Mouse (Mus musculus): ENCODE measurements at regions not wholly inside any gene's neighbourhood (a gene's known extent, or its start where the extent isn't known, plus 50 kb on each side); places are given as distances from the start of the nearest gene placed in this dataset.
"Not testable (repeated sequence)": the region's sequence is repeated elsewhere in the genome, so short reads cannot be mapped to it uniquely, and the experiment has no call there.

DNA sequence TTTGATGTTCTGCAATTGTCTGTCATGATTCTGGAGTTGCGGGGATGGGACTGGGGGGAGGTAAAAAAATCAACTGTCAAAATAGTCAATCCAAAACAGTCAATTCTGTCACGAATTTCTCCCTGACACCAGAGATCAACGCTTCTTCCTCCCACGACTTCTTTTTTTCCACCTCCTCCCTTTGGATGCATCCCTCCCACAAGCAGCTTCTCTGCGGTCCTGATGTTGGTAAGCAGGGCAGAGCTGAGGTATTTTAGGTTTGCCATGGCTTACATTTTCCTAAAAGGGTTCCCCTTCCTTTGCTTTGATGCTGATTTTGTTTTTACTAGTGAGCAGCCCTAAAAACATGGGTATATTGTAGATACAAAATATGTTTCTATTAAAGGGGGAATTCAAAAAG lies 209.7 kb downstream of the Cd47 start:
- DNase-seq (ENCODE audit: low spot score), result no peak

DNA sequence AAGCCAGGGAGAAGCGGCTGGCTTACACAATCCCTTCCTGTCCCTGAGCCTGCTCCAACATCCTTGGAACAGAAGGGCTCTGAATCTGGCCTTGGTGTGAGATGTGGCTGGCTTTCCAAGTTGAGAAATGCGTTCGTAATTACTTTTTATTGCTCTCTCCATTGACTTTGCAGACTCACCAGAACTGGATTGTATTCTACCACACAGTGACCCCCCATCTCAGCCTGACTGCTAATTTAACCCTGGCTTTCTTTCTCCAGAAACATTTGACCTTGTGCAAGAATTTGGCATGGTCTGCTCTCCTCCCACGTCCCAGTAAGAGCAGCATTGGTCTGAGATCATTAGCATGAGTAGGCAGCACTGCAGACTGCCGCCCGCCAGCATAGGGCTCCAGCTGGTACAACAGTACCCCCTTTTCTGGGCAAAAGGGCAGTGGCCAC lies 210.2 kb downstream of the Cd47 start:
- DNase-seq (ENCODE audit: low spot score), result no peak

DNA sequence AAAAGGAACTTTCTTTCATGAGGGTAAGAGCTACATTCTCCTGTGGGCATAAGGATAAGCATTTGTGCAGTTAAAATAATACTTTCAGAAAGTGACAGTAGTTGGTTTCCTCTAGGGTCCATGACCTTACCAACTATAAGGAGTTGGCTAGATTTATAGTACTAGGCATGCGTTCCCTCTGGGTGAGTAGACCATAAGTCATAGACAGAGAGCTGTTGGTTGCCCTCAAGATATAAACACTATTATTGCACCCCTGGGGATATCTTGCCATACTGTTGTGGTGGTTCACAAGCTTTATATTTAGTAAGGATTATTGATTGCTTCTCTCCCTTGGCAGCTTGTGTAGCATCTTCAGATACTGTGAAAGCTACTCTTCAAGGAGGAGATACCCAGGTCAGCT lies 223.6 kb downstream of the Cd47 start:
- no peak for DNase-seq (ENCODE audit: low spot score)

DNA sequence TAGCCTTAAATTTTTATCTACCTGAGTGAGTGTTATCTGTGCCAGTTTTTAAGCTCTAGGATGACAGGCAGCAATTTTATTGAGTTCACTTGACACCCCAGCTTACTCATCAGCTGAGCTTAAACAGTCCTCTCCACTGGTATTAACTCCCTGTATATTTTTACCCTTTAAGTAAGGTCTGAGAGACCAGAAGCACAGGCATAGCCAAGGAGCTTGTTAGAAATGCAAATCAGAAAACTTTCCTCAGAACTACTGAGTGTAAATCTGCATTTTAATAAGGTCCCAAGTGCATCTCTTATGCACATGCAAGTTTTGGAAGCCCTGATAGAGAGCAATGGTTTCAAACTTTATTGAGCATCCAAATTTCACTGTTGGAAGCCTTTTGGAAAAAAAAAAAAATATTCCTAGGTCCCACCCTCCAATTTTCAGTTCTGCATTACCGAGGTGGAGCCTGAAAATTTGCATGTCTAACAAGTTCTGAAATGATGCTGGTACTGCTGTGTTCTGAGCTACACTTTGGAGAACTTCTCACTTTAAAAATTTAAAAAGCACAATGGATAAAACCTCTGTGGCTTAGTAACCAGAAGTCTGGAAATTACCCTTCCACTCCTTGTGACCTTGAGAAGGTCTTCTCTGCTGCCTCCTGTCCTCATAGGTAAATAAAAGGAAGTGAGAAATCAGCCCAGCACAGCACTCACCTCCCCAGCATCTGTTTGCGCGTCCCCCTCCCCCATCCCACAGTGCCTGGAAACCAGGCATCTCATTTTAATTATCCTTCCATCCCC lies 226.0 kb downstream of the Cd47 start:
- no peak for DNase-seq (ENCODE audit: low spot score)

DNA sequence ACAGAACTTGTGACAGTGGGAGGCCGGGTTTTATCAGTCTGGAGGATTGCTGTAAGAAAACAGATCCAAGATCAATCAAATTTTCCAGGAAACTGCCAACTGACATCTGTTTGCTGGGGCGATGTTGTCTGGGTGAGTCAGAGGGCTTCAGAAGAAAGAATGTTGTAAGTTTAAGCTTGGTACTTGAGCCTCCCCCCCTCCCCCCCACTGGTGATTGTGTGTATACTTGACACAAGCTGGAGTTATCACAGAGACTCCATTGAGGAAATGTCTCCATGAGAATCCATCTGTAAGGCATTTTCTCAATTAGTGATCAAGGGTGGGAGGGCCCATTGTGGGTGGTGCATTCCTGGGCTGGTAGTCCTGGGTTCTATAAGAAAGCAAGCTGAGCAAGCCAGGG lies 226.9 kb downstream of the Cd47 start:
- DNase-seq (ENCODE audit: low spot score), result peak; percentile 55

DNA sequence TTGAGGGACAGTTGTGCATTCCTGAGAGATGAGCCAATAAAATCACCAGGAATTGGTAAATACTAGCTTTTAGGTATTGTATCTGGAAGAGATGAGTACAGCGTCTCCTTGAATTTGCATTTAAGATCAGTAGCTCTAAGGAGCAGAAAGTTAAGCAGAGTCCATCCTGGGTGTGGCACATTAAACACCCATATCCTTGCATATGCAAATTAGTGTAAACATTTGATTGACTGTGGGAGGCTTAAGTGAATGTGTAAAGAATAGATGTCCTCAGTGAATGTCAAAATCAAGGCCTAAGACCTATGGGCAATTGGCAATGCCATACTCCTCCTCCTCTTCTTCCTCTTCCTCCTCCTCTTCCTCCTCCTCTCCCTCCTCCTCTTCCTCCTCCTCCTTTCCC lies 229.4 kb downstream of the Cd47 start:
- no peak for DNase-seq (ENCODE audit: low spot score)

DNA sequence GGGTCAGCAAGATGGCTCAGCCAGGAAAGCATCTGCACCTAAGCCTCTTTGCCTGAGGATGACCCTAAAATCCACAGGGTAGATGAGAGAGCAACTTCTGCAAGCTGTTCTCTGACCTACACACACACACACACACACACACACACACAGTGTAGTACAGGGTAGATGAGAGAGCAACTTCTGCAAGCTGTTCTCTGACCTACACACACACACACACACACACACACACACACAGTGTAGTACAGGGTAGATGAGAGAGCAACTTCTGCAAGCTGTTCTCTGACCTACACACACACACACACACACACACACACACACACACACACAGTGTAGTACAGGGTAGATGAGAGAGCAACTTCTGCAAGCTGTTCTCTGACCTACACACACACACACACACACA lies 230.0 kb downstream of the Cd47 start:
- DNase-seq (ENCODE audit: low spot score), result not testable (repeated sequence)

DNA sequence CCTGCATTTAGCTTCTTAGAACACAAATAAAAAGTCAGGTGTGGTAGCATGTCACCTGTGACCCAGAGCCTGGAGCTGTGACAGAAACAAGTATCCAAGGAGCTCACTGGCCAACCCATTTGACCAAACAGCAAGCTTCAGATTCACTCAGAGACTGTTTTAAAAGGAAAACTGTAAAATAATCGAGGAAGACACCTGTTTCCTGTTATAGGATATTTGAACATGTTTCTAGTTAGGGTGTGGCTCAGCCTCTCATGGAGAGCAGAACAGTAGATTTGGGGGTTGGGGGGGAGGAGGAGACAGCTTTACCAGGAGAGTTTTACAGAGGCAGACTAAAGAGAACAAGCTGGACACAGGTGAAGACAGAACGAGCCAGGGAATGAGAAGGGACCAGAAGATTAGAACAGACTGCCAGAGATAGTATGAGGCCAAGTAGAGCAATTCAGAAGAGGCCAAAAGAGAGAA lies 230.6 kb downstream of the Cd47 start:
- no peak for DNase-seq (ENCODE audit: low spot score)

DNA sequence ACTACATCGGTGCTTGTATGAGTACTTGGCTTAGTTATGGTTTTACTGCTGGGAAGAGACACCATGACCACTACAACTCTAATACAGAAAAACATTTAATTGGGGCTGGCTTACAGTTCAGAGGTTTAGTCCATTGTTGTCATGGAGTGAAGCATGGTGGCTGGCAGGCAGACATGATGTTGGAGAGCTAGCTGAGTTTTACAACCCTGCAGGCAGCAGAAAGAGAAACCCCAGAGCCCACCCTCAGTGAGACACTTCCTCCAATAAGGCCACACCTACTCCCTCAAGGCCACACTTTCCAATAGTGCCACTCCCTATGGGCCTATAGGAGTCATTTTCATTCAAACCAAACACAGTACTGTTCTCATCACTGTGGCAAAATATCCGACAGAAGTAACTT lies 232.5 kb downstream of the Cd47 start:
- DNase-seq (ENCODE audit: low spot score), result no peak

DNA sequence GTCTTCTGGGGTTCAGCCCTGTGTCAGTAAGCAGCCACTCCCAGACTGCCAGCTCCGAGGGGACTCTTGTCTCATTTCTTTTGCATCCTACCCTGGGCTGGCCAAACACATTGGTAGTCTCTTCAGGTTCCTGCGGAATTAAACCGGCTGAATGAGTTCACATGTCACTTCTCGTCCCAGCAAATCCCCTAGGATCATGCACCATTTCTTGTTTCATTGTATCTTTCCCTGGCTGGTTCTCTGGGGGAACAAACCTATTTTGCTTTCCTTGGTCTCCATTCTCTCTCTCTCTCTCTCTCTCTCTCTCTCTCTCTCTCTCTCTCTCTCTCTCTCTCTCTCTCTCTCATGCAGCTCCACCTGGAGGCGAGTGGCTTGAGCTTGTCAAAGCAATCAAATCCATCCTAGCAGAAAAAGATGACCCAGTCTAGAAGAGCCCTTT lies 236.0 kb downstream of the Cd47 start:
- DNase-seq (ENCODE audit: low spot score), result no peak

DNA sequence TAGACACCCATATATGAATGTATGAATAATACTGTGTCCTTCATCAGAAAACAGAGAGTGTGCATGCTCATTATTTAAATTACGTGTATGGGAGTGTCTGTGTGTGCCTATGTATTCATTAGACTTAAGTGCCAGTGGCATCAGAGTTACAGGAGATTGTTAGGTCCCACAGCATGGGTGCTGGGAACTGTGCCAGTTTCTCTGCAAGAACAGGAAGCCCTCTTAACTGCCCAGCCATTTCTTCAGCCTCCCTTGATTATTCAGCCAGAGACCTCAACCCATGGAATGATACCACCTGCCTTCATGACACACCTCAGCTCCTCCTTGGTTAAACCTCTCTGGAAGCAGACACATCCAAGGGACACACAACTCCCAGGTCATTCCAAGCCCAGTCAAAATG lies 243.8 kb downstream of the Cd47 start:
- DNase-seq (ENCODE audit: low spot score), result no peak

DNA sequence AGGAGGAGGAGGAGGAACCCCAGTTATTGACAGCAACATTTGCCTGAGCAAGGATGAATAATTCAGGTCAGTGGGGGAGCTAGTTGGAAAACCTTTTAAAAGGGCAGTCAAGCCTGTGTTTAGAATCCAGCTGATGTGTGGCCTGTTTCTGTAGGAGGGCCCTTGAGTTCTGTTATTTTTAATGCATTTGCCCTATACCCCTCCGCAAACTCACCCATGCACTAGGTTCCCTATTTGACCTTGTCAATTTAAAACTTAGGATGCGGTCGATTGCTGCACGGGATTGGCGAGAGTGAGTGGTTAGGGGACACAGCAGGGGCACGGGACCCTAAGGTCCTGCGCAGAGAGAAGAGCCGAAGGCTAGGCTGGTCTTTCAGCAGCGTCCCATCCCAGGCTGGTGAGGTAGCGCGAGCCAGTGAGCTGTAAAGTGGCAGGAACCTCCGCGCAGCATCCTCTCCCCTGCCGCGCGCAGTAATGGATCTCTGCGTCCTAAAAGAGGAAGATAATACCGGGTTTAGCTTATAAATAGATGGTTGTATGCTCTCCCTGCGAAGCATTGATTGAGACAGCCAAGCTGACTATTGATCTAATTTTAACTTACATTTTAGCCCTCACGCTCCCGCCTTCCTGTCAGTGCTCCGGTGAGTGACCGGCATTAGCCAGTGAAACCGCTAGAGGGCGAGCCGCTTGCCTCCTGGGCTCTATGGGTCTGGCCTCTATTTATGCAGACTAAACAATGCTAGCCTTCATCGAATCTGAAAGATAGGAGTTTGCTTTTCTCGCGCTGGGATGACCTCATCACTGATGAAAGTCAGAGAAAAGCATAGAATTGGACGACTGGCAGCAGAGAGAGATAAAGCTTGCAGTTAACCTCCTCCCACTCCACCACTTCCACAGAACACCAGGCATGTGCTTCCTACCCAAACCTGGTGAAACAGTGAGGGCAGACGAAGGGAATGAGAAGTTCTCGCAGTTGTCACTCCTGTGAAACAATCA lies 245.5 kb downstream of the Cd47 start:
- peak; percentile 90 for DNase-seq (ENCODE audit: low spot score)

DNA sequence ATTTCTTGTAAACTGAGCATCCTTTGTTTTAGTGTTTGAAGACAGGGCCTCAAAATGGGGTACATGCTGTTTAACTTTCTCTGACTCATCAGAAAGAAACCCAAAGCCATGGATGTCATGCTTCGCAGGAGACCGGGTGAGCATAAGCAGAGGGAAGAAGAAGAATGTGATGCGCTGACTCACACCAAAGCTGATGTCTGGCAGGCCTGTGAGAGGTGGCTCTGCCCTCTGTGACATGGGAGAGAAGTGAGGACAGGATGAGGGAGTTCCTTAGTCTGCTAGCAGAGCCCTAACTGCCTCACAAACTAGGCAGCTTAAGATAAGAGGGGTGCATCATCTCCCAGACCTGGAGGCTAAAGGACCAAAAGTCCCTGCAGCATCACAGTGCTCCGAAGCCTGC lies 263.2 kb downstream of the Cd47 start:
- no peak for DNase-seq (ENCODE audit: low spot score)

DNA sequence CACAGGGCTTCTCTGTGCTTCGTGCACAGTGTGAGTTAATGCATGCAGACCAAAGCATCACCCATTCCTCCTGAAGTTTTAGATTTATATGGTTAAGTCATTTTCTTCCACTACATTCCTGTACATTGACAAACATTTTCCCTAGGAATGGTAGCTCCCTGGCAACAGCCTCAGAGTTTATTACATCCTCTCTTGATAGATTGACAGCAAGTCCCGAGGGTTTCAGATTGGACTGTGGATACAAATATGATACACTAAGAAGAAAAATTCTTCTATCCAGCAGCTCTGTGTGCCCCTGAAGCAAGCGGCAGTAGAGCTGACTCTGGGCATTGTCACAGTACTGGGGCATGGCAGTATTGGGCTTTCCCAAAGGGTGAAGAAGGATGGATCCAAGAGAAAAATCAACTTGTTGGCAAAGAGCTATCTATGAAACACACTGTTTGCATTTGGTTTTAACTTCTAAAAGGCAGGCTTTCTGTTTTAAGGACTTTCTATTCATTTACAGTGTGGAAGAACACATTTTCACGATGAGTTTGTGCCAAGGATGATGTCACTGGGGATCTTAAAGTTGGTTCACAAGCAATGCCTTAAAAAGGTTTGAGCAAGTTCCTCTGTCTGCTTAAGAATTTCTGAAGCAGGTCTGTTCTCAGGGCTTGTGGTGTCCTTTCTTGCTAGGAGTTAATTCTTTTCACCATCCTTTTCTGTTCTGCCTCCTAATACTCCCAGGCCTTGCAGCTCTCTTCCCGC lies 265.2 kb downstream of the Cd47 start:
- no peak for DNase-seq (ENCODE audit: low spot score)

DNA sequence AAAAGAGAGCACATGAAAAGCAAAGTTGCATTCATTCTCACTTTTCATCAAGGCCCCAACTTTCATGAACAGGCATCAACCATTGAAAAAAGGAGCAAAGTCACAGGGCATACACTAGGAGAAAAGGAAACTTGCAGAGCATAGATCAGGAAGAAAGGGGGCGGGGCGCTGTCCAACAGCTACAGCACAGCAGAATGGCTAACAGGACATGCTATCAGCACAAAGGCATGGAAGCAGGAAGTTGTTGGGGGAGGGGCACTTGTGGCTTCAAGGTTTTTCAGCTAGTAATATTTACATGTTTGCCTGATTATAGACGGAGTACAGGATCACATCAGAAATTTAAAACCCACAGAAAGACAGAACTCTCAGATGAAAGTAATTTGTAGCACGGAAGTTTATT lies 268.7 kb downstream of the Cd47 start:
- DNase-seq (ENCODE audit: low spot score), result peak; percentile 65

DNA sequence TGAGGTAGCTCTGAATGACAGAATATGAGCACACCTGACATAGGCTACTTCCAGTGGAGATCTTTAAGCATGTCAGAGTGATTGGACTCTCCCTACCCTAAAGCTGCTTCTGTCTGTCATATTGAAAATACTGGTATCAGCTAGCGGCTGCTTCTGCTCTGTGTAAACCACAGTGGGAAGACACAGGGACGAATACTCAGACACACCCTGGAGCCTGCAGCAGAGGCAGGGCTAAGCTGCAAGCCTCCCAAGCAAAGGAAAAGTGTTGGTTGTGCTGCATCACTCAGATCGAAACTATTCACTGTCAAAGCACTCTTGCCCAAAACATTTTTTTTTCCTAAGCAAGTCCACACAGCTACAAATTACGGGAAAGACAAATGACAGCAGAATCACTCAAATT lies 270.4 kb downstream of the Cd47 start:
- DNase-seq (ENCODE audit: low spot score), result no peak

DNA sequence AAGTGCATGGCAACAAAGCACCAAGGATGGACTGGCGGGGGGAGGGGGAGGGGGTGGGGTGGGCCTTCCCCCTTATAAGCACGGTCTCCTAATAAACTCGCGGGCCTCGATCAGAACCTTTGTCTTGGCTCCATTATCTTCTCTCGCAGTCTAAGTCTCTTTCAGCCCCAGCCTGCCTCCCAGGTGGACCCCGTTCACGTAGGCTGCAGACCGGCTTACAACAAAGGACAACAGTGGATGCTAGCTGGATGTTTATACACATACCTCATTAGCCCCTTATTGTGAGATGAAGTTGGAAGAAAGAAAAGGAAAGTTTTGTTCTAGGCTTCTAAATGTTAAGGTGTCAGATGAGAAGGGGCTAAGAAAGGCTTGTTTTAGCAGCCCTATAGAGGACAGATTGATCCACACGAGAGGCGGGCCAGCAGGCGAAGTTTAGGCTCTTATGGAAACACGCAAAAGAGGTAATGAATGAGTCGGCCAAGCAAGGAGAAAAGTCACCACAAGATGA lies 272.6 kb downstream of the Cd47 start:
- peak; percentile 13 for DNase-seq (ENCODE audit: low spot score)

DNA sequence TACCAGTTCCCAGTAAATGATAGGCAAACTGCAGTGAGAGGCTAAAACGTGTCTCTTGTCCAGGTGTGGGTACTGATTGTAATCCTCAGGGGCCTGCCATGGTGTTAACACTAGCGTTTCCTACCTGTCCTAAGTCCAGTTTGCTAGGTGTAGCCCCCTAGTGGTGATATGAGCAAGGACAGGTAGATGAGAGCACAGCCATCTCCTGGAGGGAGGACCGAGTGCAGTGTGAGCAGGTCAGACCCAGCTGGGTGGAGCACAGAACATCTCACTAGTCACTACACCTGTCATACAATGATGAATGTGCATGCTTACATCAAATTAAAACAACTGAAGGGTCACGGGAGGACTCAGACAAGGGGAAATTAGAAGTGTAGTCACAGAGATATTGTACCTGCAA lies 273.6 kb downstream of the Cd47 start:
- DNase-seq (ENCODE audit: low spot score), result no peak

DNA sequence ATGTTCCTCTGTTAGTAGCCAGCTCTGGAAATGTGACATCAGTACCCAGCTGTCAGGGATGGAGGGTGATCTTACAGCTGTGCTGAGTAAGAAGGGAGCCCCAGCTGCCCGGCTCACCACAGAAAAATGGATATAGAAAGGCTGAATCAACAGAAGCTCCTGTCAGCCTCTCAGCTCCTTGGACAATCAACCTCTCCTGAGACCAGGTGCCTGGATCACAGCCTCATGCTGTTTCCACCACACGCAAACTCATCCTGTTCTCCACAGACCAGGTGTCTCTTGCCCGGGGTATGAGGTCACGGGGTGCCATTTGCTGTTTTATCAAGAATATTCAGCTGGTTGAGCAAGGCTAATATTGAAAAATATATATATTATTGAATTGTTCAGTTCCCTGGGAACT lies 275.3 kb downstream of the Cd47 start:
- no peak for DNase-seq (ENCODE audit: low spot score)

DNA sequence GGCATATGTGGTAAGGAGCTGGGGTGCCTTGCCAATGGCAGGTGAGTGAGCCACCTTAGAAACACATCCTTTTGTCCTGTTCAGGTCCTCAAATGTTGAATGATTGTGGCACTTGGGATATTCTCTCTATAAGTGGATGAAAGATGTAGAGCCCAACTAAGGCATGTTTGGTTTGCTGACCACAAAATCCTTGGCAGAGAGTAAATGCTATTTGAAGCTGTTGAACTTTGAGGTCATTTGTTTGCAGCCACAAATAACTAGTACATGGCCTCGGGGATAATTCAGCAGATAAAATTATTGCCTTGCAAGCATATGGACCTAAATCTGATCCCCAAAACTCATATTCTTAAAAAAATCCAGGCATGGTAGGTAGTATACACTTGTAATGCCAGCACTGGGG lies 281.2 kb downstream of the Cd47 start:
- no peak for DNase-seq (ENCODE audit: low spot score)

DNA sequence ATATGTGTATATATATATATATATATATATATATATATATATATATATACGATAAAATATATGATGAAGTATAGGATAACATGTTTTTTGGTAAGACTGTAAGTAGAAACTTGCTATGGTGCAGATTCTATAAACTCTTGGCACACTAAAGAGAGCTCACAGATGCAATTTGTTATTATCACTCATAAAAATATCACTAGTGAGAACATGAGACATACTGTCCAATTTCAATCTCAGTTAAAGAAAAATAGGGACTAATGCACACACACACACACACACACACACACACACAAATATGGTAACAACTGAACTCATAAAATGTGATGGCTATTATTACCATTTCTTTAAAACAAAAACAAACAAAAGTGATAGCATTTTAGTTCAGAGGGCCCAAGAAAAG lies 292.0 kb downstream of the Cd47 start:
- DNase-seq (ENCODE audit: low spot score), result no peak

DNA sequence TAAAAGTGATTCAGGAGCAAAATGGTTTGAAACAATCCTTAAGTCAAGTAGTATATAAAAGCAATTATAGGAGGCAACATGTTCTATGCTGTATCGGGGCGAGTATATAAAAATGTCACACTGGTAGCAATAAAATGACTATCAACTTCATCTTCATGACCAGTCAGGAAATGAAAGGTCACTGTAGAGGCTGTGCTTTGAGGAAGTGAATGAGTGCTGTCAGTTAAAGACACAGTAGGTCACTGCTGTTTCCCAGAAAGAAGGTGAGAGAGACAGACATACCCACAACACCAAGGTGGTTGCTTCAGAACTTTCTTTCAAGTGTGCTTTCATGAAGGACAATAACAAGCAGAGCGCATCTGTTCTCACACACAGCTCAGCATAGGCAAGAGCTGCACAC lies 292.4 kb downstream of the Cd47 start:
- DNase-seq (ENCODE audit: low spot score), result no peak
